Mouse (Mus musculus): Measurements from ENCODE around the gene Sipa1l2. TPM values are rescaled to one million over a fixed set of nuclear protein-coding genes. Genes with fewer than 3 reads are reported as not detected.
A peak's percentile ranks its signal among the peaks of the same experiment; 100 is the strongest.
"Not testable (repeated sequence)": the region's sequence is repeated elsewhere in the genome, so short reads cannot be mapped to it uniquely, and the experiment has no call there.

Sipa1l2 gene
- total RNA-seq, 2 experiments from 2014 or later: 36.9 to 42.0 TPM

- no peak for DNase-seq (ENCODE audit: low spot score in 2 of 2)
Measured at GRCm38 (mm10) chr8:125542893-125543613, 26.6 kb downstream of the Sipa1l2 start.

- DNase-seq (ENCODE audit: low spot score in 2 of 2): no peak
Measured at GRCm38 (mm10) chr8:125539056-125540013, 30.3 kb downstream of the Sipa1l2 start.

GRCm38 (mm10) chr8:125538265-125538664 is 31.3 kb downstream of the Sipa1l2 start:
- no peak for DNase-seq (ENCODE audit: low spot score in 2 of 2)

GRCm38 (mm10) chr8:125533709-125534108 is 35.9 kb downstream of the Sipa1l2 start:
- DNase-seq (ENCODE audit: low spot score in 2 of 2): peak; percentile 43 to 72

GRCm38 (mm10) chr8:125532953-125533352 is 36.7 kb downstream of the Sipa1l2 start:
- DNase-seq (ENCODE audit: low spot score in 2 of 2): no peak

- no peak for DNase-seq (ENCODE audit: low spot score in 2 of 2)
Measured at GRCm38 (mm10) chr8:125532177-125532576, 37.4 kb downstream of the Sipa1l2 start.

GRCm38 (mm10) chr8:125531640-125532039 is 38.0 kb downstream of the Sipa1l2 start:
- DNase-seq (ENCODE audit: low spot score in 2 of 2): no peak

- no peak for DNase-seq (ENCODE audit: low spot score in 2 of 2)
Measured at GRCm38 (mm10) chr8:125531088-125531438, 38.5 kb downstream of the Sipa1l2 start.

GRCm38 (mm10) chr8:125530187-125531087 is 39.2 kb downstream of the Sipa1l2 start:
- no peak for DNase-seq (ENCODE audit: low spot score in 2 of 2)

- no peak for DNase-seq (ENCODE audit: low spot score in 2 of 2)
Measured at GRCm38 (mm10) chr8:125529019-125529418, 40.6 kb downstream of the Sipa1l2 start.

GRCm38 (mm10) chr8:125527941-125528340 is 41.7 kb downstream of the Sipa1l2 start:
- DNase-seq (ENCODE audit: low spot score in 2 of 2): no peak

- DNase-seq (ENCODE audit: low spot score in 2 of 2): no peak
Measured at GRCm38 (mm10) chr8:125526999-125527398, 42.6 kb downstream of the Sipa1l2 start.

GRCm38 (mm10) chr8:125526582-125526981 is 43.0 kb downstream of the Sipa1l2 start:
- no peak for DNase-seq (ENCODE audit: low spot score in 2 of 2)

GRCm38 (mm10) chr8:125524479-125524878 is 45.1 kb downstream of the Sipa1l2 start:
- no peak for DNase-seq (ENCODE audit: low spot score in 2 of 2)

GRCm38 (mm10) chr8:125523213-125523612 is 46.4 kb downstream of the Sipa1l2 start:
- no peak for DNase-seq (ENCODE audit: low spot score in 2 of 2)

- no peak for DNase-seq (ENCODE audit: low spot score in 2 of 2)
Measured at GRCm38 (mm10) chr8:125522151-125522550, 47.5 kb downstream of the Sipa1l2 start.

GRCm38 (mm10) chr8:125521087-125521486 is 48.5 kb downstream of the Sipa1l2 start:
- no peak for DNase-seq (ENCODE audit: low spot score in 2 of 2)

GRCm38 (mm10) chr8:125520308-125520707 is 49.3 kb downstream of the Sipa1l2 start:
- DNase-seq (ENCODE audit: low spot score in 2 of 2): not testable (repeated sequence)

- no peak for DNase-seq (ENCODE audit: low spot score in 2 of 2)
Measured at GRCm38 (mm10) chr8:125518951-125519350, 50.7 kb downstream of the Sipa1l2 start.

GRCm38 (mm10) chr8:125518301-125518700 is 51.3 kb downstream of the Sipa1l2 start:
- DNase-seq (ENCODE audit: low spot score in 2 of 2): no peak

GRCm38 (mm10) chr8:125517397-125517796 is 52.2 kb downstream of the Sipa1l2 start:
- no peak for DNase-seq (ENCODE audit: low spot score in 2 of 2)

Data from layer of hippocampus, postnatal 14 days (tissue).